Mouse (Mus musculus) liver, postnatal 0 days (tissue): ENCODE data around the gene Wdpcp.

Experiments used
- CTCF ChIP-seq: sonication (generic); IDR thresholded peaks from 2 replicates; pipeline ENCODE4 v1.5.1; 2016; ENCODE audit warnings: antibody characterized with exemption, low read depth
- EP300 ChIP-seq: IDR thresholded peaks from 2 replicates; pipeline ENCODE4 v1.6.1; 2016; ENCODE audit warnings: antibody characterized with exemption, low read depth, mild to moderate bottlenecking

DNA sequence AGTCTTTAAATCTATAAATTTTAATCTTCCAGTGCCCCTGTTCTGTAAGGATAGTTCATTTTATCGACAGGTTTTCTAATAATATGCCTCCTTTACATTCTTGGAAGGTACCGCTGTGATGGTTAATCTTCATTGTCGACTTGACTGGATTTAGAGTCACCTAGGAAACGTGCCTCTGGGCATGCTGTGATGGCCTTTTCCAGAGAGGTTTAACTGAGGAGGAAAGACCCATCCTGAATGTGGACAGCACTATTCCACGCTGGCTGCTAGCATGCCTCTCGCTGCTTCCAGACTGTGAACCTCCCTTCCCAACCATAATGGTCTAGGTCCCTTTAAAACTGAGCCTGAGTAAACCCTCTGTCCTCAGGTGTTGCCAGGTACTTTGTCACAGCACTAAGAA is 163.2 kb downstream of the Wdpcp start:
- no peak for TF ChIP-seq CTCF
- no peak for TF ChIP-seq EP300
